Mouse (Mus musculus) ES-Bruce4 (cell line): ENCODE data around the gene Kcnk7.

Source experiments
- CTCF ChIP-seq: IDR thresholded peaks from one replicate; pipeline ENCODE4 v1.8.1; 2011; ENCODE audit warnings: low read depth, low read length
- EP300 ChIP-seq: IDR thresholded peaks from 2 replicates; pipeline ENCODE4 v1.6.1; 2011; ENCODE audit warnings: low read depth, low read length; ENCODE audit not compliant: insufficient read depth

GRCm38 (mm10) chr19:5726961-5727578, 22.9 kb downstream of the Kcnk7 start:
- TF ChIP-seq CTCF (no peak), EP300 (no peak)
